Mouse (Mus musculus) forebrain, embryonic 13.5 days (tissue): ENCODE data around the gene Tmcc3. TPM values are rescaled to one million over a fixed set of nuclear protein-coding genes. Genes with fewer than 3 reads are reported as not detected.

Experiments
- ATAC-seq: fragments of 200-750 bp; cut with Nextera tagmentation; 2 replicates; pipeline ENCODE4 v1.8.0; 2017
- H3K27ac ChIP-seq: fragments of 300-500 bp; sonication (generic); 2 replicates; pipeline ENCODE4 v1.5.1; 2015; ENCODE audit warnings: inconsistent platforms, mild to moderate bottlenecking, moderate library complexity
- H3K27me3 ChIP-seq: fragments of 300-500 bp; sonication (generic); 2 replicates; pipeline ENCODE4 v1.6.1; 2015; ENCODE audit warnings: mild to moderate bottlenecking, inconsistent platforms
- H3K36me3 ChIP-seq: fragments of 300-500 bp; sonication (generic); 2 replicates; pipeline ENCODE4 v1.6.1; 2015; ENCODE audit warnings: mild to moderate bottlenecking, inconsistent platforms; ENCODE audit not compliant: poor library complexity, severe bottlenecking
- H3K4me1 ChIP-seq: fragments of 300-500 bp; sonication (generic); 2 replicates; pipeline ENCODE4 v1.6.1; 2015; ENCODE audit warnings: inconsistent platforms
- H3K4me2 ChIP-seq: fragments of 300-500 bp; sonication (generic); 2 replicates; pipeline ENCODE4 v1.6.1; 2015; ENCODE audit warnings: inconsistent platforms, mild to moderate bottlenecking, moderate library complexity
- H3K4me3 ChIP-seq: fragments of 300-500 bp; sonication (generic); 2 replicates; pipeline ENCODE4 v1.5.1; 2015; ENCODE audit warnings: mild to moderate bottlenecking, inconsistent platforms
- H3K9ac ChIP-seq: fragments of 300-500 bp; sonication (generic); 2 replicates; pipeline ENCODE4 v1.6.1; 2015; ENCODE audit warnings: mild to moderate bottlenecking, inconsistent platforms
- H3K9me3 ChIP-seq: fragments of 300-500 bp; sonication (generic); replicated peaks from 2 replicates; pipeline ENCODE4 v1.6.1; 2016; ENCODE audit warnings: inconsistent platforms
- WGBS: fragments of 180-500 bp; shearing (Covaris S2); methylation state at CpG from one replicate; pipeline ENCODE4 v1.1.7; 2015; 5-methylcytosine and 5-hydroxymethylcytosine counted together
- polyA plus RNA-seq: library from polyadenylated mRNA; unstranded; fragments of >200 nt; fragmentation: Nextera tagmentation; extraction: Ambion mirVana; gene quantifications from 2 replicates; pipeline ENCODE4 v1.2.1, GENCODE M21; 2015

Gene Tmcc3
- polyA plus RNA-seq, 1 experiment from 2014 or later, result 3.7 TPM

GRCm38 (mm10) chr10:94298471-94298870 lies 13.3 kb upstream of the Tmcc3 start, which contains the start of gene Gm4792:
TSS of gene Gm4792 (minus strand) at chr10:94298703.
- no peaks in the 10 kb centered on the region for H3K27me3 ChIP-seq
- no peak within 1 kb of the TSS for H3K4me3 ChIP-seq
- H3K9me3 ChIP-seq, result no peaks in the 10 kb centered on the region
- peaks cover 21% of the 10 kb centered on the region for H3K4me1 ChIP-seq
- H3K4me2 ChIP-seq, result no peak within 1 kb of the TSS
- H3K9ac ChIP-seq, result no peak within 1 kb of the TSS
- H3K27ac ChIP-seq, result no peak within 1 kb of the TSS
- WGBS, result 83% methylated on average over 3 of the region's 3 CpGs
- no peak for ATAC-seq
- no peaks in the 10 kb centered on the region for H3K36me3 ChIP-seq

GRCm38 (mm10) chr10:94299301-94299700 lies 12.4 kb upstream of the Tmcc3 start:
- Histone ChIP-seq H3K9ac (no peak overlapping the region), H3K36me3 (no peaks in the 10 kb centered on the region), H3K4me2 (no peak overlapping the region), H3K27me3 (no peaks in the 10 kb centered on the region), H3K27ac (no peak overlapping the region), H3K9me3 (no peaks in the 10 kb centered on the region), H3K4me3 (no peak overlapping the region), H3K4me1 (peaks cover 21% of the 10 kb centered on the region)
- ATAC-seq, result no peak
- 88% methylated on average over 2 of the region's 2 CpGs for WGBS

DNA sequence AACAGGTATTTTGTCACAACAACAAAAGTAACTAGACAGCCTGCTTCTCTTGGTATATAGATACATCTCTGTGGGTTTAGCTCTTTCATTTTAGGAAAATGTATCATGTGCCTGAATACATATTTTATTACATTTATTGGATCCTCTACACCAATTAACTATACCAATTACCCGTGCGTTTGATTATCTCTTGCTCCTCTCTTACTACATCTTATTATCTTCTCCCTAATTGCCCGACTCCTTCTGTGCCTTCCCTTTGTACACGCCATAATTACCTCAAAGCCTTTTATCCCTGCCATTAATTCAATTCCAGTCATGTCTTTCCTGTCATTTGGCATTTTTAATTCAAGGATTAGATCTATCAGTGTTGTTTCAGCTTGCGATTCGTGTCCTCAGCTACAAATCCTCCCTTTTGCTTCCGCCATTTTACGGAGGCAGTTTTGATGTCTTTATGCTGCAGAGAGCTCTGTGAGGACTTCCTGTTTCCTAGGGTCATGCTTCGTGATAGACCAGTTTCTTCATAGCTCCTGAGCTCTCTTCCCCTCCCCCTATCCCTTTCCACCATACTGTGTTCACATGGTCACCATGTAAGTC lies 7.6 kb upstream of the Tmcc3 start:
- 0 out of 2 replicates have a peak, but pooled peaks cover 3% of the 10 kb centered on the region for H3K9me3 ChIP-seq
- 45% methylated on average over 9 of the region's 9 CpGs for WGBS
- H3K4me2 ChIP-seq, result no peak overlapping the region
- H3K9ac ChIP-seq, result no peak overlapping the region
- H3K4me3 ChIP-seq, result no peak overlapping the region
- ATAC-seq, result no peak
- H3K4me1 ChIP-seq, result no peaks in the 10 kb centered on the region
- H3K36me3 ChIP-seq, result no peaks in the 10 kb centered on the region
- H3K27me3 ChIP-seq, result no peaks in the 10 kb centered on the region
- 0 out of 2 replicates have a peak overlapping the region, but pooled peaks have one; percentile 6 for H3K27ac ChIP-seq

DNA sequence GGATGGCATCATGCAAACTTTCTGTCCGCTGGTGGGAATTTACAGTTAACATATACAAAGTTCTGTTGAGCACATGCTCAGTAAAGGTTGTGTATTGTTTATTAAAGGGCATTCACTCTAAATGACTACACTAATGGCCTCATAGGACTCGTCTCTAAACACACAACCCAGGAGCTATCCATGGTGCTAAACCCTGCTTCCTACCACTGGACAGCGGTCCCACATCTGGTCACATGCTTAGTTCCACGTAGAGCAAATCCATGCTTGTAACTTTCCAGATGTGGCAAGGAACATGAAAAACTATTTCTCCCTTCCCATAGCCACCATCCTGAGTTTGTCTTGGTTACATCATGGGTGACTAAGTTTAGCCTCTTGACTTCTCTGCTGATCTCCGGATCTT lies 6.2 kb upstream of the Tmcc3 start:
- WGBS, result 72% methylated on average over 5 of the region's 5 CpGs

GRCm38 (mm10) chr10:94310499-94311267 lies 1.1 kb upstream of the Tmcc3 start:
- Histone ChIP-seq H3K27ac (no peak overlapping the region), H3K9ac (no peak overlapping the region), H3K27me3 (peaks cover 14% of the 10 kb centered on the region), H3K9me3 (0 out of 2 replicates have a peak, but pooled peaks cover 3% of the 10 kb centered on the region), H3K4me3 (no peak overlapping the region), H3K4me1 (peaks cover 14% of the 10 kb centered on the region), H3K36me3 (no peaks in the 10 kb centered on the region), H3K4me2 (no peak overlapping the region)
- 61% methylated on average over 7 of the region's 9 CpGs for WGBS
- ATAC-seq, result peak; percentile 51; the same call in 1 of the 2 replicates

More for the DNA sequence above, 6.2 kb upstream of the Tmcc3 start:
- H3K4me3 ChIP-seq, result no peak overlapping the region
- no peak overlapping the region for H3K27ac ChIP-seq
- H3K9me3 ChIP-seq, result 0 out of 2 replicates have a peak, but pooled peaks cover 3% of the 10 kb centered on the region
- no peaks in the 10 kb centered on the region for H3K36me3 ChIP-seq
- no peaks in the 10 kb centered on the region for H3K4me1 ChIP-seq
- H3K9ac ChIP-seq, result no peak overlapping the region
- no peaks in the 10 kb centered on the region for H3K27me3 ChIP-seq
- H3K4me2 ChIP-seq, result no peak overlapping the region
- no peak for ATAC-seq

DNA sequence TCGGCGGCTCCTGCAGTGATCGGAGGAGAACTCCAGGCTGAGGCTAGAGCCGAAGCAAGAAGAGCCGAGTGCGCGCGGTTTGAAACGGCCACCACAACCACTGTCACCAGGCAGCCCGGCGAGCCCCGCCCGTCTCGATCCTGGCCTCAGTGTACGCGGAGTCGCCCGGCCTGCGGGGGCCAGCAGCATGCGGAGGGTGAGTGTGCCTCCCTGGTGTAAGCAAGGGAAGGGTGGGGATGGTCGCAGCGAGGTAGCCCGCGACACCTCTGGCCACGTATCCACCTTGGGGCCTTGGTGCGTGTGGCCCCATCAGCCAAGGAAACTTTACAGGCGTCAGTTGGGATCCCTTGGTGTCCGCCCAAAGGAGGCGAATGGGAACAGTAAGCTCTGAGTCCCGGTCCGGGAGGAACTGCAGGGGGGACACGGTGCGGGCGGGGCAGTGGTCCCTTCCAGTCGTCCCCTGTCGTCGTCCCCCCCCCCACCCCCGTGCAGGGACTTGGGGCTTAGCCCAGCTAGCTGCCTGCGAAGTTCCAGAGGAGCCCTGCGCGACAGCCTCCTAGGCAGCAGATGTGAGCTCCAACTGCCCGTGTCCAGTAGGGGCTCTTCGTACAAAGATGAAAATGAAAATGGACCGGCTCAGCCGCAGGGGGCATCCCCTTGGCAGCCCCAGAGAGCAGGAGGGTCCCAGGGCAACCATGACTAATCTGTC lies 412 bp downstream of the Tmcc3 start:
- whole genome bisulfite sequencing, result 1% methylated on average over 45 of the region's 45 CpGs
- peak overlapping the region; percentile 50 for H3K4me3 ChIP-seq
- H3K27ac ChIP-seq, result no peak overlapping the region

DNA sequence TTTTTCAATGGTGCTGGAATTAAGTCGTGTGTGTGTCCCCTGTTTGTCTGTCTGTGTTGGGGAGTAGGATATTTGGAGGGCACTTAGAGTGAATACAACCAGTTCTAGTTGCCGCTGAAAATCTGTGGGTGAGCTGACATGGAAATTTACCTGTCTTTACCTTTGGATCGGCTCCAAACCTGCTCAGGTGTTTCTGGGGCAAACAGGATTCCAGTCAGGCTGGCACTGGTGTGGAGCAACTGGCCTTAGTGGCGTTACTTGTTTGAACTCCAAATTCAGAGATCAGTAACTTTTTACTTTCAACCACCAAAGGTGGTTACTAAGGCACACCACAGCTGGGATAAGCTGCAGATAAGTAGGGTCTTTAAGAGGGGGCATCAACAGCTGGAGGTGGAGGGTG lies 1.4 kb downstream of the Tmcc3 start:
- Histone ChIP-seq H3K4me1 (peaks cover 14% of the 10 kb centered on the region), H3K36me3 (no peaks in the 10 kb centered on the region), H3K9ac (no peak overlapping the region), H3K27ac (no peak overlapping the region), H3K27me3 (peaks cover 14% of the 10 kb centered on the region), H3K4me2 (no peak overlapping the region), H3K4me3 (no peak overlapping the region), H3K9me3 (0 out of 2 replicates have a peak, but pooled peaks cover 3% of the 10 kb centered on the region)
- 81% methylated on average over 4 of the region's 4 CpGs for WGBS
- ATAC-seq, result no peak

More for the DNA sequence above, 412 bp downstream of the Tmcc3 start:
- Histone ChIP-seq H3K27me3 (peaks cover 14% of the 10 kb centered on the region), H3K36me3 (no peaks in the 10 kb centered on the region), H3K4me1 (peaks cover 14% of the 10 kb centered on the region), H3K4me2 (peak overlapping the region; percentile 91), H3K9ac (peak overlapping the region; percentile 61), H3K9me3 (0 out of 2 replicates have a peak, but pooled peaks cover 3% of the 10 kb centered on the region)
- ATAC-seq, result peak; percentile 77

DNA sequence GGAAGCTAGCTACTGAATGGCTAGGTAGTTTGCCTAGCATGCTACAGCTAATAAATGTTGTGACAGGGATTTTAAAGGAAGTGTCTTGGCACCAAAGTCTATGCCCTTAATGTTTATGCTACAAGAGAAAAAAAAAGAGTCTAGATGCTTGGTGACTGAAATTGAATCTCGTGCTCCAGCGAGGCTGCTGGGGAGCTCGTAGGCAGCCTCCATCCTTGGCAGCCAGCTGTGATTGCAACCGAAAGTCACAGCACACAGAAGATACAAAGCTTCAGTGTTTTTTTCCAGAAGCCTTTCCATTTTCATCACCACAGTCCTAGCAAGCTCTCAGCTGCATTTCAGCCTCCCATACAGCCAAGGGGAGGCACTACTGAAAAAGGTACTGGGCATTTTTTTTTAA lies 6.8 kb downstream of the Tmcc3 start:
- Histone ChIP-seq H3K9me3 (no peaks in the 10 kb centered on the region), H3K4me3 (no peak overlapping the region), H3K4me1 (no peaks in the 10 kb centered on the region; the same call in 1 of the 2 replicates), H3K27me3 (no peaks in the 10 kb centered on the region), H3K4me2 (no peak overlapping the region), H3K9ac (no peak overlapping the region), H3K27ac (no peak overlapping the region), H3K36me3 (no peaks in the 10 kb centered on the region)
- WGBS, result 50% methylated on average over 4 of the region's 4 CpGs
- no peak for ATAC-seq

DNA sequence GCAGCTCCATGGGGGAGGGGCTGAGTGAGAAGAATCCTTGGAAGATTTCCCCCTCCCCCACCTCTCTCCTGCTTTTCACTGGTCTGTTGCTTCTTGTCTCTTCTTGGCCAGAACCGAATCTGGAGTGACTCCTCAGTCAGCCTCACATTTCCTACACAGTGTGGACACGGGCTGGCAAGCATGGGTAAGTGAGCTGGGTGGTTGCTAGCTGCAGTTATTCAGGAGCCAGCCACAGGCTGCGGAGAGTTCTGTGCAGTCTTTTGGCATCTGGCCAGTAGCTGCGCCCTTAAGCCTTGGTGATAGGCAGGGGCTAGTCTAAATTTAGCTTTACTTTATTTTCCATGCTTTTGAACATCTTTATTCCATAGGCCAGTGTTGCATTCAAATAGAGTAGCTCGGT lies 18.2 kb downstream of the Tmcc3 start:
- Histone ChIP-seq H3K27ac (no peak overlapping the region), H3K27me3 (no peaks in the 10 kb centered on the region), H3K4me2 (no peak overlapping the region), H3K4me1 (peaks cover 10% of the 10 kb centered on the region), H3K9ac (no peak overlapping the region), H3K36me3 (no peaks in the 10 kb centered on the region), H3K4me3 (no peak overlapping the region), H3K9me3 (no peaks in the 10 kb centered on the region)
- WGBS, result 30% methylated on average over 5 of the region's 5 CpGs
- peak; percentile 65 for ATAC-seq

DNA sequence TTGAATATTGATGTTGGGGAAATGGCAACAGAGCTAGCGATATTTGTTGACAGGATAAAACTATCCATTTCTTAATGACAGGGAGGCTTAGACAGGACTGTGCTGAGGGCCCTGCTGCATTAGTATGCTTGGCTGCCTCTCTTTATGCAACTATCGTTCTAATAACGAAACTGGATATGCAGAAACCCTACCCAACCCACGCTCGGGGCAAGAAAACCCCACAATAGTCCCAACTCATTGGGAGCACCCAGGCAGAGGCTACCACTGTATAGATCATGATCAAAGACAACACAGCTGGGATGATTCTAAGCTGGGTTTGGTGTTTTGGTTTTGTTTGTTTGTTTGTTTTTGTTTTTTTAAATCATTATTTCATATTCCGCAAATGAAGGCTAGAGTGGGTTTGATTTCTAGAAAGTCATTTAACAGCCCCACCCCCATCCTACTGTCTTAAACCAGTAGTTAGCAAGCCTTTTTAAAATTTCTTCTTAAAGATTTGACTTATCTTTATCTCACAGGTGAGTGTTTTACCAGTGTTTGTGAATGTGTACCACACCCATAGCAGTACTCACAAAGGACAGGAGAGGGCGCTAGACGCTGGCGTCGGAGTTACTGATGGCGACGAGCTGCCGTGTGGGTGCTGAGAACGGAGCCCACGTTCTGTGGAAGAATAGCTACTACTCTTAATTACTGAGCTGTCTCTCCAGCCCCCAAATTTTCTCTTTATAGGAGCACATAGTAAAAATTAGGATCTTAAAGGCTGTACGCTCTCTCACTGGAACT lies 20.8 kb downstream of the Tmcc3 start:
- WGBS, result 79% methylated on average over 16 of the region's 16 CpGs
- H3K27ac ChIP-seq, result no peak overlapping the region
- H3K27me3 ChIP-seq, result no peaks in the 10 kb centered on the region
- H3K36me3 ChIP-seq, result no peaks in the 10 kb centered on the region
- no peak for ATAC-seq
- no peaks in the 10 kb centered on the region for H3K9me3 ChIP-seq
- no peak overlapping the region for H3K4me2 ChIP-seq
- H3K4me1 ChIP-seq, result peaks cover 10% of the 10 kb centered on the region
- H3K4me3 ChIP-seq, result no peak overlapping the region
- H3K9ac ChIP-seq, result no peak overlapping the region

GRCm38 (mm10) chr10:94333328-94333727 lies 21.6 kb downstream of the Tmcc3 start:
- 89% methylated on average over 8 of the region's 8 CpGs for WGBS
- Histone ChIP-seq H3K27ac (no peak overlapping the region), H3K4me3 (no peak overlapping the region), H3K36me3 (no peaks in the 10 kb centered on the region), H3K4me2 (no peak overlapping the region), H3K27me3 (no peaks in the 10 kb centered on the region), H3K4me1 (peaks cover 10% of the 10 kb centered on the region), H3K9ac (no peak overlapping the region), H3K9me3 (no peaks in the 10 kb centered on the region)
- ATAC-seq, result no peak
